Mouse (Mus musculus) liver, embryonic 16.5 days (tissue): ENCODE results near the gene Bnc2. TPM values are rescaled to one million over a fixed set of nuclear protein-coding genes. Genes with fewer than 3 reads are reported as not detected.

Experiments used
- ATAC-seq: fragments of 200-750 bp; cut with Nextera tagmentation; 2 replicates; pipeline ENCODE4 v1.8.0; 2017; ENCODE audit warnings: low read depth, mild to moderate bottlenecking, moderate number of reproducible peaks, moderate library complexity
- H3K27ac ChIP-seq: fragments of 300-500 bp; sonication (generic); 2 replicates; pipeline ENCODE4 v1.5.1; 2014; ENCODE audit warnings: mild to moderate bottlenecking, low read length
- H3K27me3 ChIP-seq: fragments of 300-500 bp; sonication (generic); 2 replicates; pipeline ENCODE4 v1.6.1; 2014; ENCODE audit warnings: low read depth, low read length, mixed read lengths; ENCODE audit not compliant: control insufficient read depth, insufficient read depth
- H3K36me3 ChIP-seq: fragments of 300-500 bp; sonication (generic); 2 replicates; pipeline ENCODE4 v1.6.1; 2014; ENCODE audit warnings: mild to moderate bottlenecking; ENCODE audit not compliant: control insufficient read depth, insufficient read depth
- H3K4me1 ChIP-seq: fragments of 300-500 bp; sonication (generic); 2 replicates; pipeline ENCODE4 v1.6.1; 2014; ENCODE audit warnings: low read depth, low read length, mixed read lengths; ENCODE audit not compliant: control insufficient read depth
- H3K4me2 ChIP-seq: fragments of 300-500 bp; sonication (generic); 2 replicates; pipeline ENCODE4 v1.6.1; 2014; ENCODE audit warnings: low read depth, low read length, mixed read lengths
- H3K4me3 ChIP-seq: fragments of 300-500 bp; sonication (generic); 2 replicates; pipeline ENCODE4 v1.5.1; 2014; ENCODE audit warnings: low read depth, mild to moderate bottlenecking, low read length
- H3K9ac ChIP-seq: fragments of 300-500 bp; sonication (generic); 2 replicates; pipeline ENCODE4 v1.6.1; 2014; ENCODE audit warnings: low read depth, low read length
- H3K9me3 ChIP-seq: fragments of 300-500 bp; sonication (generic); replicated peaks from 2 replicates; pipeline ENCODE4 v1.6.1; 2016; ENCODE audit warnings: low read length; ENCODE audit not compliant: control insufficient read depth
- WGBS: fragments of 180-500 bp; shearing (Covaris S2); extraction: QIAGEN DNeasy Blood & Tissue Kit; methylation state at CpG from one replicate; pipeline ENCODE4 v1.1.7; 2014; ENCODE audit not compliant: insufficient replicate concordance; 5-methylcytosine and 5-hydroxymethylcytosine counted together
- polyA plus RNA-seq: library from polyadenylated mRNA; unstranded; fragments of >200 nt; fragmentation: Nextera tagmentation; extraction: Ambion mirVana; gene quantifications from 2 replicates; pipeline ENCODE4 v1.2.1, GENCODE M21; 2015

The Bnc2 gene
- polyA plus RNA-seq, 1 experiment from 2014 or later: 0.33 TPM

DNA sequence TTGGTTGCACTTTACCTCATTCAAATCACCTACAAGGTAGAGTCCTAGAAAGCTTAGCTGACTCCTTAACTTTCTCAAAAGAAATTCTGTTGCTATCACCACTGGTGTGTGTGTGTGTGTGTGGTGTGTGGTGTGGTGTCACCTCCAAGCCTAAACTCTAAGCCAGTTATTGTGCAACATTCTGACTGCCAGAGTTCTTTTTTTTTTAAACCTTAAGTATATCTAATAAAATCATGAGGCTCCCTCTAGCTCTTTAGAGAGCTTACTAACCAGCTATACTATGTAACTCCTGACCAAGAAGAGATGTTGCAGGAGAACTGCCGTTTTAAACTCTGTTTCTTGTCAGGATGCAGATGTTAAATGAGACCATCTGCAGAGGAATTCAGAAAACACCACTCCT is 4.1 kb downstream of the Bnc2 start:
- 28% methylated on average over 1 of the region's 1 CpGs for WGBS
- Histone ChIP-seq H3K4me3 (no peak overlapping the region), H3K27ac (no peak overlapping the region), H3K36me3 (no peaks in the 10 kb centered on the region), H3K4me2 (no peak overlapping the region), H3K9ac (no peak overlapping the region), H3K4me1 (no peaks in the 10 kb centered on the region), H3K9me3 (no peaks in the 10 kb centered on the region), H3K27me3 (peaks cover 38% of the 10 kb centered on the region)
- ATAC-seq: no peak

DNA sequence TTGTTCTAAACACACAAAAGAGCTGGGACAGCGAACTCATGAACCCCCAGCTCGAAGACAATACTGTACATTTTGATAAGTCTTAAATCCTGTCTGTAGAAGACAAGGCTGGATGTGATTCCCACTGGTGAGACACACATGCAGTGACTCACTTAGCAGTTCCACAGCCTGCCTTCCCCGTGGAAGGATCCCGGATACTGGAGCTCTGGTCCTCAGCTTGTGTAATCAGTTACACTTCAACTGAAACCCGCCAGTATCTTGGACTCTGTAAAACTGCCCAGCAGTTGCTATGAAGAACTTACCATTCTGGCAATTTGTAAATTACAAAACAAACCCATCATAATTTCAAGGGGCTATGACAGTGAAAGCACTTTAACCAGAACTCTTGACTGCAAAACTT is 5.4 kb downstream of the Bnc2 start:
- Histone ChIP-seq H3K36me3 (no peaks in the 10 kb centered on the region), H3K27ac (no peak overlapping the region), H3K4me3 (no peak overlapping the region), H3K4me2 (no peak overlapping the region), H3K9me3 (no peaks in the 10 kb centered on the region), H3K4me1 (no peaks in the 10 kb centered on the region), H3K27me3 (peaks cover 25% of the 10 kb centered on the region), H3K9ac (no peak overlapping the region)
- WGBS: 64% methylated on average over 5 of the region's 5 CpGs
- ATAC-seq: no peak

DNA sequence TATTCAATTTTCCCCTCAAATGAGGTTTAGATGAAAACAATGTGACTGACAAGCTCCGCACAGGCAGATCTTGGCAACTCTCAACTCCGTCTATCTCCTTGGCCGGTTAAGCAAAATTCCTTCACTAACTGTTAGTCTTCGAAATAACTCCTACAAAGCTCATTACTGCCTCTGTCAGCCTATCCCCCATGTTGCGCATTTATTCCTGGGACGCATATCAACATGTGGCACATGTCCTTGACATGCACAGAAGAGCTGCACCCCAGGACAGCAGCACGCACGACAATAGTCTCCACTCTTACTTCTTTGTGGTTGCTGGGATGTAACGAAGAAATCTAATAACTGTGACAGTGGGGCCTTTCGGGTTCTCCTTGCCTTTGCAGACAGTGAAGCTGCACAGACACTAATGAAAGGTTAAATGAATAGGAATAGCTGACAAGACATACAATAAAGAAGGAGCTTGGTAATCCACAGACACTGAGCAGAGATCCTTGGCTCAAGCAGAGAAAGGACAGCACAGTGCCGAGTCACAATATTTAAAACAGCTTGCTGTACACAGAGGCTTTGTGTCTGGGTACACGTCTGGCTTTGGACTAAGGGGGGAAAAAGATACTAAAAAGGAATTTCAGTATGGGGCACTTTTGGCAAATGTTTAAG is 6.0 kb downstream of the Bnc2 start:
- H3K4me1 ChIP-seq: no peaks in the 10 kb centered on the region
- H3K9ac ChIP-seq: no peak overlapping the region
- H3K4me3 ChIP-seq: no peak overlapping the region
- no peak overlapping the region for H3K4me2 ChIP-seq
- H3K27me3 ChIP-seq: peaks cover 19% of the 10 kb centered on the region
- no peak overlapping the region for H3K27ac ChIP-seq
- H3K9me3 ChIP-seq: no peaks in the 10 kb centered on the region
- 65% methylated on average over 12 of the region's 12 CpGs for WGBS
- no peaks in the 10 kb centered on the region for H3K36me3 ChIP-seq
- no peak for ATAC-seq

DNA sequence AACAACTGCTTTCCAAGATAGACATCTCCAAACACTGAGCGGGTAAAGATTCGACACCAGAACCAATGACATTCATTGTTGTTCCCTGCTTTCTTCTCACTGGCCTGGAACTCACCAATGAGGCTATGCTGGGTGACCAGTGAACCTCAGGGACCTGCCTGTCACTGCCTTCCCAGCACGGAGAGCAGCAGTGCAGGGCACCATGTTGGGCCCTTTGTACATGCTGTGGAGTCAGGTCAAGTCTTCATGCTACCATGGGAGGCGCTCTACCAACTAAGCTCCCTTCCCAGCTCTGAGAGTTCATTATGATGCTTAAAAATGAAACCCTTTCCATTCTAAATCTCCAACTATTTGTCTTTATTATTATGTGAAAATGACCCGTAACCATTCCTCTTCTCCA is 6.8 kb downstream of the Bnc2 start:
- no peaks in the 10 kb centered on the region for H3K4me1 ChIP-seq
- whole genome bisulfite sequencing: 59% methylated on average over 5 of the region's 5 CpGs
- H3K9ac ChIP-seq: no peak overlapping the region
- peaks cover 11% of the 10 kb centered on the region for H3K27me3 ChIP-seq
- no peak overlapping the region for H3K4me2 ChIP-seq
- ATAC-seq: no peak
- no peaks in the 10 kb centered on the region for H3K9me3 ChIP-seq
- H3K4me3 ChIP-seq: no peak overlapping the region
- H3K36me3 ChIP-seq: no peaks in the 10 kb centered on the region
- no peak overlapping the region for H3K27ac ChIP-seq

DNA sequence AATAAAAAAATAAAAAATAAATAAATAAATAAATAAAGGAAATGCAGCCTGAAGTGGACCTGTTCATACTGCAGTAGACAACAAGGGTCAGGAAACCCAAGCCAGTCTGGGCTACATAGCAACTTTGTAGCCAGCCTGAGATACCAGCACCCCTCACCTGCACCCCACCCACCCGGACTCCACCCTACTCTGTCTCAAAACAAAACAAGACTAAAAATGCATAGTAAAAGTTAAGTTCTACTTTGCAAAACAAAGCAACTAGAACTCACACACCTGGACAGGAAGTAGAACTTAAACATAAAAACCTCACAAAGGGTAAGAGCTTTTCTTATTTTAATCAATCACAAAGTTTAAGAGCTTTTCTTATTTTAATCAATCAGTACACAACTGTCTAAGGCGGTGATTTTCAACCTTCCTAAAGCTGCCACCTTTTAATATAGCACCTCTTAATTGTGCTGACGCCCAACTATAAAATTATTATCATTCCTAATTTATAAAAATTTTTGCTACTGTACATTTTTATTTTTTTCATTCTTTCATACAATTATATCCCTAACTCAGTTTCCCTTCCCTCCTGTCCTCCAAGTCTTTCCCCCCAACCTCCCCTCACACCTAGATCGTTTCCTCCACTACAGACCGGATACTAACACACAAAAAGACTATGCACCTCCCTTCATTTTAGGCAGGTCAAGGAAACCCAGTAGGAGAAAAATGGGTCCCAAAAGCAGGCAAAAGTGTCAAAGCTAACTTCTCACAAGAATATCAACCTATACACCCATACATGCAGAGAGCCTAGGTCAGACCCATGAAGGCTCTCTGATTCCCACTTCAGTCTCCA is 12.6 kb downstream of the Bnc2 start:
- H3K9me3 ChIP-seq: no peaks in the 10 kb centered on the region
- no peak overlapping the region for H3K4me2 ChIP-seq
- H3K4me3 ChIP-seq: no peak overlapping the region
- WGBS: 61% methylated on average over 5 of the region's 5 CpGs
- no peak overlapping the region for H3K27ac ChIP-seq
- H3K27me3 ChIP-seq: no peaks in the 10 kb centered on the region
- H3K9ac ChIP-seq: no peak overlapping the region
- no peaks in the 10 kb centered on the region for H3K36me3 ChIP-seq
- H3K4me1 ChIP-seq: no peaks in the 10 kb centered on the region
- no peak for ATAC-seq

DNA sequence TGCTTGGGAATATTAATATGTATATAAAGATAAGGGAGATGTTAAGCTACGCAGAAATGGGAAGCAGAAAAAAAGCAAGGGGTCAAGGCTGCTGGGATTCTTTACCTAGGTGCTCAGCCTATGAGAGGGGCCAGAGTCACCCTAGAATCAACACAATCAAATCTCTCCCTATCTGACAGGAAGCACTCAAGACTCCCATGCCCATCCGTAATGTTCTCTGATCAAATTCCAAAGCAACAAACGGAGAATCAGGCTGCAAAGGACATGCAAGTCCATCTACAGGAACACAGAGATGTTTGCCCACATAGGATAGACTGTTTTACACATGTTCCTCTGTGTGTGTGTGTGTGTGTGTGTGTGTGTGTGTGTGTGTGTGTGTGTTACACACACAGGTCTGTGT is 13.7 kb downstream of the Bnc2 start:
- no peaks in the 10 kb centered on the region for H3K9me3 ChIP-seq
- H3K4me2 ChIP-seq: no peak overlapping the region
- WGBS: 51% methylated on average over 3 of the region's 3 CpGs
- no peaks in the 10 kb centered on the region for H3K4me1 ChIP-seq
- no peak for ATAC-seq
- no peaks in the 10 kb centered on the region for H3K36me3 ChIP-seq
- no peak overlapping the region for H3K4me3 ChIP-seq
- no peaks in the 10 kb centered on the region for H3K27me3 ChIP-seq
- H3K27ac ChIP-seq: no peak overlapping the region
- no peak overlapping the region for H3K9ac ChIP-seq

DNA sequence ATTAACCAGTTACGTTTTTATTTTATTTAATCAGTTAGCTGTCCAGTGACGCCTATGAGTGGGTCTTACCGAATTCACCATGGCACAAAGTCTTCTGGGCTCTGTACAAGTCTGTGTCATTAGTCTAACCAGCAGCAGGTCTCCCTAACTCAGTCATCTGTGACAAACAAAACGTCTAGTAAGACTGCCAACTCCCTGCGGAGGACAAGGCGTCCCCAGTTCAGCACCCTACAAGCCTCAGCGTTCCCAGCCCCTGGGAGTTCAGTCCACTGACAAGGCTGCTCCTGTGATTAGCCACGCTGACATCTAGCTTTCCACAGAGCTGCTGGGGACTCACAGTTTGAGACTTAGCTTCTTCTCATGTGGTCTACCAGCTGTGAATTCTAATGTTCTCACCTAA is 23.3 kb downstream of the Bnc2 start:
- no peaks in the 10 kb centered on the region for H3K9me3 ChIP-seq
- no peak overlapping the region for H3K4me2 ChIP-seq
- no peaks in the 10 kb centered on the region for H3K4me1 ChIP-seq
- no peaks in the 10 kb centered on the region for H3K27me3 ChIP-seq
- no peak for ATAC-seq
- H3K27ac ChIP-seq: no peak overlapping the region
- 56% methylated on average over 8 of the region's 8 CpGs for WGBS
- no peak overlapping the region for H3K9ac ChIP-seq
- no peak overlapping the region for H3K4me3 ChIP-seq
- no peaks in the 10 kb centered on the region for H3K36me3 ChIP-seq

DNA sequence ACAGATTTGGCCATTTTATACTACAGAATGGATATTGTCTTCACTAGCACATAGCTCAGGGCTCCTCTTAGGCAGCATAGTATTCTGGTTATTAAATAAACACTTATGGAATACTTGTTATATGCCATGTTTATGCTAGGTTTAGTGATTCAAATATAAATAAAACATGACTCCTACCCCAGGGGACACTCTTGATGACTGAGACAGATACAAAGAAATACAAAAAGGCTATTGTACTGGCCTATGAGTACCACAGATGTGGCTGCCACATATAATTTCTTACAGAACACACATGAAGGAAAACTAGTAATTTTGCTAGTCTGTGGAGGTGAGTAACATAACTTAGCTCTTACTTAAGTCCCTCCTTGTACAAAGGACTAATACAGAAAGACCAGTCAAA is 28.5 kb downstream of the Bnc2 start:
- ATAC-seq: no peak
- Histone ChIP-seq H3K27me3 (no peaks in the 10 kb centered on the region), H3K27ac (no peak overlapping the region), H3K4me2 (no peak overlapping the region), H3K9me3 (no peaks in the 10 kb centered on the region), H3K4me1 (no peaks in the 10 kb centered on the region), H3K36me3 (no peaks in the 10 kb centered on the region), H3K9ac (no peak overlapping the region), H3K4me3 (no peak overlapping the region)

DNA sequence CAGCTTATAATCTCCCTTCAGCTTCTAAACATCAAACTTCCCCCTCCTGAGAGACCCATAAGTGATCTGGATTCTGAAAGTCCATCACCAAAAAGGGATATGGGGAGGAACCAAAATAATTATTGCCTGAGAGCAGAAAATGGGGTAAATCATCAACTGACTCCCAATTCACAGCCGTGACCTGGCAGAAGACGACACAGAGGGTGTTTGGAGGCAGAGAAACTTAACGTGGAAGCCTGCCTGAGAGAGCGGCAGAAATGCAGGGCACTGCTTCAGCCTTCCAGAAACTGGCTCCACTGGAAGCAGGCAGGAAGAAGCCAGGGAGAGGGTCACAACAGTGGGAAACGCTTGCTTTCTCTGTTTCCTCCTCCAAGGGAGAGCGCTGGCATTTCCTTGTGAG is 35.9 kb downstream of the Bnc2 start:
- Histone ChIP-seq H3K4me3 (no peak overlapping the region), H3K9ac (no peak overlapping the region), H3K4me2 (no peak overlapping the region), H3K9me3 (no peaks in the 10 kb centered on the region), H3K27me3 (no peaks in the 10 kb centered on the region), H3K4me1 (no peaks in the 10 kb centered on the region), H3K27ac (no peak overlapping the region), H3K36me3 (no peaks in the 10 kb centered on the region)
- no peak for ATAC-seq
- 48% methylated on average over 6 of the region's 6 CpGs for WGBS
